Mouse (Mus musculus) embryonic facial prominence, embryonic 15.5 days (tissue): ENCODE results near the gene Cln6. TPM values are rescaled to one million over a fixed set of nuclear protein-coding genes. Genes with fewer than 3 reads are reported as not detected.
"Not testable (repeated sequence)": the region's sequence is repeated elsewhere in the genome, so short reads cannot be mapped to it uniquely, and the experiment has no call there.

Source experiments
- ATAC-seq: fragments of 200-750 bp; cut with Nextera tagmentation; 2 replicates; pipeline ENCODE4 v1.8.0; 2017; ENCODE audit warnings: low read depth, moderate TSS enrichment; ENCODE audit not compliant: insufficient number of reproducible peaks, low FRiP score, low TSS enrichment
- H3K27ac ChIP-seq: fragments of 300-500 bp; sonication (generic); replicated peaks from 2 replicates; pipeline ENCODE4 v1.5.1; 2015; ENCODE audit warnings: mild to moderate bottlenecking, inconsistent platforms
- H3K27me3 ChIP-seq: fragments of 300-500 bp; sonication (generic); 2 replicates; pipeline ENCODE4 v1.6.1; 2015; ENCODE audit warnings: inconsistent platforms
- H3K36me3 ChIP-seq: fragments of 300-500 bp; sonication (generic); 2 replicates; pipeline ENCODE4 v1.6.1; 2015; ENCODE audit warnings: mild to moderate bottlenecking, inconsistent platforms
- H3K4me1 ChIP-seq: fragments of 300-500 bp; sonication (generic); 2 replicates; pipeline ENCODE4 v1.6.1; 2015; ENCODE audit warnings: inconsistent platforms
- H3K4me2 ChIP-seq: fragments of 300-500 bp; sonication (generic); replicated peaks from 2 replicates; pipeline ENCODE4 v1.6.1; 2015; ENCODE audit warnings: mild to moderate bottlenecking, inconsistent platforms
- H3K4me3 ChIP-seq: fragments of 300-500 bp; sonication (generic); replicated peaks from 2 replicates; pipeline ENCODE4 v1.5.1; 2015; ENCODE audit warnings: mild to moderate bottlenecking, inconsistent platforms
- H3K9ac ChIP-seq: fragments of 300-500 bp; sonication (generic); 2 replicates; pipeline ENCODE4 v1.6.1; 2015; ENCODE audit warnings: inconsistent platforms
- H3K9me3 ChIP-seq: fragments of 300-500 bp; sonication (generic); replicated peaks from 2 replicates; pipeline ENCODE4 v1.6.1; 2016; ENCODE audit warnings: inconsistent platforms
- WGBS: fragments of 180-500 bp; shearing (Covaris S2); methylation state at CpG from one replicate; pipeline ENCODE4 v1.1.7; 2015; 5-methylcytosine and 5-hydroxymethylcytosine counted together
- polyA plus RNA-seq: library from polyadenylated mRNA; unstranded; fragments of >200 nt; fragmentation: Nextera tagmentation; extraction: Ambion mirVana; gene quantifications from 2 replicates; pipeline ENCODE4 v1.2.1, GENCODE M21; 2015

The Cln6 gene
- polyA plus RNA-seq, 1 experiment from 2014 or later, result 27.1 TPM

DNA sequence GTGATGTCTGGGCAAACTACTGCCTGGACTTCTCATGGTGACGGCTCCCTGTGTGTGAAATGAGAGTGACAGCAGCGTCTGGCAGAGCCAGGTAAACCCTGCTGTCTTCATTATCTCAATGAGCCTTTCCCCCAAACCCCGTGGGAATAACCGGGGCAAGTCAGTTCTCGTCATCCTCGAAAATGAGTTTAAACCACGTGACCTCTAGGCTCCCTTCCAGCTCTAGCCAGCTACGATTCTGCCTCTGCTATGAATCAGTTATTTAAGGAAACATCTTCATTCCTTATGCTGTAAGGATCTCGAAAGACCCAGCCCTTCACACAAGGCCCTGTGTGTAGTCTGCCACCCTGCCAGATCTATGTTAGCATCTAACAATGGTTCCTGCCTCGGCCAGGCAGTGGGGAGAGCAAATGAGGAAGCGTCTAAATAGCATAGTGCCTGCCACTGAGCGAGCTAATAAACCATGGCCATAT is 21.4 kb upstream of the Cln6 start:
- H3K36me3 ChIP-seq, result no peaks in the 10 kb centered on the region
- no peak overlapping the region for H3K9ac ChIP-seq
- H3K9me3 ChIP-seq, result no peaks in the 10 kb centered on the region
- 0 out of 2 replicates have a peak overlapping the region, but pooled peaks have one; percentile 4 for H3K4me3 ChIP-seq
- no peaks in the 10 kb centered on the region for H3K27me3 ChIP-seq
- ATAC-seq, result 0 out of 2 replicates have a peak, but pooled peaks have one; percentile 37
- peaks cover 20% of the 10 kb centered on the region for H3K4me1 ChIP-seq
- WGBS, result 33% methylated on average over 12 of the region's 12 CpGs
- H3K27ac ChIP-seq, result peak overlapping the region; percentile 85
- no peak overlapping the region; the same call in 1 of the 2 replicates for H3K4me2 ChIP-seq

DNA sequence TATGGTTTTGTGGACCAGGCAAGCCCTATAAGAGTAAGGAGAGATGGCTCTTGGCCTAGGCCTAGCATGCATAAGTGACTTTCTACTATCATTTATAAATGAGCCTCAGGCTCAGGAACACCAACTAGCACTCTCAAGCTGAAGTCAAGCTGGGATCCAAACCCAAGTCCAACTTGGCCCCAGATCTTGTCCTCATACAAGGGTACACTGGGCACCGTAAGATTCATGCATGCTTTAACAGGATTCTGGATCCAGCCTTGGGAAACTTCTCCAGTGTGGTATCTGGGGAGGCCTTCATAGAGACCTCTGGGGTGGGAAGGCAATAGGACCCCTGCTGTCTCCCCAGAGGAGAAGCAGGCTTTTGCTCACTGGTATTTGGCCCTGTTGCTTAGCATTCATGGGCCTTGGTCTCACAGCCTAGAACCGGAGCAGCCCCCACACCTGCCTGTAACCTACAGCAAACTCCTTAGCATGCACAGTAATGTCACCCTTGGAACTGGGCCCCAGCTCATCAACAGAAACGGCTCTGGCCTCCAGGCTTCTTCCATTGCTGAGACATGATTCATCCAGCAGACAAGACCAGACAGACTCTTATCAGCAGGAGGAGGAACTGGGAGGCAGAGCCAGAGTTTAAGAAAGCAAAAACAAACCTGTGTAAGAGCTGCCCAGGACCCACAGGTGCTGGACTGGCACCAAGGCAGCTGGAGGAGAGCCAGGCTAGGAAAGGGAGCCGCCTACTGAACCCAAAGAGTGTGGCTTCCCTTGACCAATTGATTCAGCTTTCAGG is 20.6 kb upstream of the Cln6 start:
- Histone ChIP-seq H3K4me2 (no peak overlapping the region), H3K27ac (peak overlapping the region; percentile 85), H3K4me1 (peaks cover 15% of the 10 kb centered on the region), H3K9me3 (no peaks in the 10 kb centered on the region), H3K4me3 (no peak overlapping the region), H3K36me3 (no peaks in the 10 kb centered on the region), H3K9ac (no peak overlapping the region), H3K27me3 (no peaks in the 10 kb centered on the region)
- WGBS, result 54% methylated on average over 4 of the region's 4 CpGs
- ATAC-seq, result no peak

DNA sequence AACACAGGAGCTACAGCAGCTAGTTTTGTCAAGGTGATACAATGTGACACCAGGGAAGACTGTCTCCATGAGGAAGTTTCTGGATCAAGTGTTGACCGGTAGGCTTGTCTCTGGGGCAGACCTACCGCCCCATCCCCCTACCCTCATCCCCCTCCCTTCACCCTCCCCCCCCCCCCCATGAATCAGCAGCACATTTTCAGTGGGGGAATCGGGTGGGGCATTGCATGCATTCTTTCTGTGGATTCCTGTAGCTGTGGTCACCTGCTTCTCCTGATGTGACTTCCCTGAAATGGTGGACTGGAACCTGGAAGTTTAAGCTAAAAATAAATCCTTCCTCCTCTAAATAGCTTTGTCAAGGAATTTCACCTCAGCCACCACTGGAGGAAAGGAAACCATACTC is 19.1 kb upstream of the Cln6 start:
- Histone ChIP-seq H3K4me2 (no peak overlapping the region), H3K9ac (no peak overlapping the region), H3K36me3 (no peaks in the 10 kb centered on the region), H3K27me3 (no peaks in the 10 kb centered on the region), H3K4me3 (no peak overlapping the region), H3K9me3 (no peaks in the 10 kb centered on the region), H3K27ac (no peak overlapping the region), H3K4me1 (peaks cover 15% of the 10 kb centered on the region)
- 78% methylated on average over 3 of the region's 3 CpGs for WGBS
- no peak for ATAC-seq

DNA sequence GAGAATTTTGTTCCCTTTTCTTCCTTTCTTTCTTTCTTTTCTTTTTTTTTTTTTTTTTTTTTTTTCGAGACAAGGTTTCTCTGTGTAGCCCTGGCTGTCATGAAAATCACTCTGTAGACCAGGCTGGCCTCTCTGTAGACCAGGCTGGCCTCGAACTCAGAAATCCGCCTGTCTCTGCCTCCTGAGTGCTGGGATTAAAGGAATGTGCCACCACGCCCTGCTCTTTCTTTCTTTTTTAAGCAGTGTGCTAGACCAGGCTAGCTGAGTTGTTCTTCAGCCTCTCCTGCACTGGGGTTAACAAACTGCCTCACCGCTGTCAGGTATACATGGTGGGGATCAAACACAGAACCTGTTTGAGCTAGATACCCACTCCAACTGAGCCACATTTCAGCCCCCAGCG is 18.7 kb upstream of the Cln6 start:
- peaks cover 15% of the 10 kb centered on the region for H3K4me1 ChIP-seq
- H3K9ac ChIP-seq, H3K4me2 ChIP-seq, H3K27ac ChIP-seq, H3K36me3 ChIP-seq, ATAC-seq, H3K9me3 ChIP-seq, H3K27me3 ChIP-seq, H3K4me3 ChIP-seq: not testable (repeated sequence)
- WGBS, result 80% methylated on average over 6 of the region's 6 CpGs

DNA sequence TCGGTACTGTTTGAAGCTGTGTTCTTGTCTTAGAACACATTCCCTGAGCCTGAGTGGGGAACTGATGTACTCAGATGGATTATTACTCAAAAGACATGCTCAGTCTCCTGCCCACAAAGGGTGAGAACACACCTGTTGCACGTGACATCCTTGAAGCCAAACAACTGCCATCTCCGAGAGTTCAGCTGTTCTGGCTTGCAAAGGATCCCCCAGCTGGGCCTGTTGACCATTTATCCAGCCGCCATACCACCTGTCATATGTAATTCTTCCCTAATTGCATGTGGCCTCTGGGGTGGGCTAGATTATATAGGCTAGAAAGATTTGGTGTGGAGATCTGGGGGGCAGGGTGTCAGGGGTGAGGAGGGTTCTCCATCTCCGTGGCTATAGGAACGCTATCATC is 17.8 kb upstream of the Cln6 start:
- no peaks in the 10 kb centered on the region for H3K9me3 ChIP-seq
- 0 out of 2 replicates have a peak overlapping the region, but pooled peaks have one; percentile 11 for H3K27ac ChIP-seq
- H3K4me2 ChIP-seq, result no peak overlapping the region
- H3K4me3 ChIP-seq, result no peak overlapping the region
- no peak for ATAC-seq
- WGBS, result 65% methylated on average over 6 of the region's 6 CpGs
- H3K4me1 ChIP-seq, result peaks cover 17% of the 10 kb centered on the region
- H3K36me3 ChIP-seq, result no peaks in the 10 kb centered on the region
- H3K27me3 ChIP-seq, result no peaks in the 10 kb centered on the region
- no peak overlapping the region for H3K9ac ChIP-seq

DNA sequence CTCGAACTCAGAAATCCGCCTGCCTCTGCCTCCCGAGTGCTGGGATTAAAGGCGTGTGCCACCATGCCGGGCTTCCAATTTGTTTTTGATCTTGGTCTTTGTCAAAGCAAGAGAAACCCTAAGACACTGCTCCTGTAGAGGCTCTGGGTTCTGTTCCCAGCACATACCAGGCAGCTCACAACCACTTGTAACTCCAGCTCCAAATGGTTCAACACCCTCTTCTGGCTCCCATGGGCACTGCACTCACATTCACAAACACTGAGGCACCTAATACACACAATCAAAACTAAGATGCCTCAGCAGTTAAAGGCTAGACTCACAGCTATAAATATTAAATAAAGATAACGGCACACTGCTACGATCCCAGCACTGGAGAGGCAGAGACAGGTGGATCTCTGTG is 16.8 kb upstream of the Cln6 start:
- Histone ChIP-seq H3K27me3 (no peaks in the 10 kb centered on the region), H3K4me3 (no peak overlapping the region), H3K9me3 (no peaks in the 10 kb centered on the region), H3K4me2 (no peak overlapping the region), H3K27ac (no peak overlapping the region), H3K9ac (no peak overlapping the region), H3K36me3 (no peaks in the 10 kb centered on the region), H3K4me1 (peaks cover 19% of the 10 kb centered on the region)
- no peak for ATAC-seq
- WGBS, result 96% methylated on average over 7 of the region's 7 CpGs

DNA sequence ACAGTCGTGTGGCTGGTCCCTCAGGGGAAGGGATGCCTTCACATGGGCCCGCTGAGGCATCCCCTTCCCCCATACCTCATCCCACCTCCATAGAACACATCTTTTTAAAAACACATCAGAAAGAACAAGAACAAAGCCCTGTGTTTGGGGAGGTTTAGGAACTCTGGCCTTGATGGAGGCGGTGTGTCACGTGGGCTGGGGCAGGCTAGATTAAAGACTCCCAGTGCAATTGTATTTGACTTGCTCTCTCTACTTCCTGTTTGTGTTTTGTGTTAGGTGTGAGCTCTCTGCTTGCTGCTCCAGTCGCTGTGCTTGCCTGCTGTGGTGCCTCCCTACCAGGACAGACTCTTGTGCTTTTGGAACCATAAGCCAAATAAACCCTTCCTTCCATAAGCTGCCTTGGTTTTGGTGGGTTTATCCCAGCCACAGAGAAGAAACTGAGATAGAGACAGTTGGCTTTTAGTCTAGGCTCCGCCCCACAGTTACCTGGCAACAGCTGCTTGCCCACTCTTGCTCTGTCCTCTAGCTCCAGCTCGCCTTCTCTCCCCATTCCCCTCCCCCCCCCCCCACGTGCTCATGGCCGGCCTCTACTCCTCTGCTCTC is 12.7 kb upstream of the Cln6 start:
- Histone ChIP-seq H3K9ac (no peak overlapping the region), H3K4me1 (peaks cover 15% of the 10 kb centered on the region; the same call in 1 of the 2 replicates), H3K4me2 (no peak overlapping the region), H3K27ac (no peak overlapping the region), H3K9me3 (no peaks in the 10 kb centered on the region), H3K4me3 (no peak overlapping the region), H3K36me3 (no peaks in the 10 kb centered on the region), H3K27me3 (no peaks in the 10 kb centered on the region)
- ATAC-seq, result no peak
- WGBS, result 14% methylated on average over 9 of the region's 9 CpGs

DNA sequence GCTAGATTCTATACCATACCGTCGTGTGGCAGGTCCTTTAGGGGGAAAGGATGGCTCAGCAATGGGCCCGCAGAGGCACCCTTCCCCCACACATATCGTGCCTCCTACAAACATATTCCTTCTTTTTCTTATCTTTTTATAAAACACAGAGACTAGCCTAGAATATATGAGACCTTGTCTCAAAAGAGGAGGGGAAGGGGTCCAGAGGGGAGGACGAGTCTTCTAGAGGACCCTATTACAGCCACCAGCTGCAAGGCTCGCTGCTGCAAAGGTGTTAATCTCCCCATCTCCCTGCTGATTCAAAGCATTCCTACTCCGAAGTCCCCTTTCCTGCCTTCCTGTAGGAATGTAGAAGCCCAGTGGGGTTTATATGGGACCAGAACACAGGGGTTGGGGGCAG is 12.1 kb upstream of the Cln6 start:
- no peak overlapping the region; the same call in 1 of the 2 replicates for H3K27ac ChIP-seq
- WGBS, result 10% methylated on average over 7 of the region's 7 CpGs
- H3K27me3 ChIP-seq, result no peaks in the 10 kb centered on the region
- no peak overlapping the region for H3K4me2 ChIP-seq
- H3K4me3 ChIP-seq, result no peak overlapping the region
- peaks cover 15% of the 10 kb centered on the region; the same call in 1 of the 2 replicates for H3K4me1 ChIP-seq
- no peak overlapping the region for H3K9ac ChIP-seq
- H3K36me3 ChIP-seq, result no peaks in the 10 kb centered on the region
- ATAC-seq, result no peak
- no peaks in the 10 kb centered on the region for H3K9me3 ChIP-seq

DNA sequence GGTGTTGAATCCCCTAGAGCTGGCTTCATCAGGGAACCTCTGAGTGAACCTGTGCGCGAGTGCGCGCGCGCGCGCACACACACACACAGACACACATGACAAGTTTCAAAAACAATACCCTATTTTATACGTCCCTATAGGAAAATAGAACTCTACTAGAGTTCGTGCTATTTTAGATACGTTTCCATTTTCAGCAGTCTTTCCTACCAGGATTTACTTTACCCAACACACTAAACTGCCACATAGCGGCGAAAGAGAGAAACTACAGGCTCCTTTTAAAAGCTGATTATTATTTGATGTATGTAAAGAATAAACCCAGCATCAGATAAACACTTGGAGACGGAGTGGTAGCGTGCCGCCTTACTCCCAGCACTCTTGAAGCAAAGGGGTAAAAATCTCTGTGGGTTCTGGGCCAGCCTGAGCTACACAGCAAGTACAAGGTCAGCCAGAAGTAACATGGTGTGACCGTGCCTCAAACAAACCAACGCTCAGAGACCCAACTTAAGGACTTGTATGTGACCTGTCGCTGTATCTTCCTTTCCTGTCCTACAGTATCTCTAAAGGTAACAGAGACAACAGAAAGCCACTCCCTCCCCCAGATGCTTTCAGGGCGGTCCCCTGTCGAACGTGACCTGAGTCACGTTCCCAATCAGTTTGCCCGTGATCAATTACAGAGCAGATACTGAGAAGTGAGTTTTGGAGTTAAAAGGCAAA is 10.5 kb upstream of the Cln6 start:
- Histone ChIP-seq H3K27me3 (no peaks in the 10 kb centered on the region), H3K9ac (0 out of 2 replicates have a peak overlapping the region, but pooled peaks have one; percentile 6), H3K27ac (peak overlapping the region; percentile 68), H3K4me2 (peak overlapping the region; percentile 51), H3K36me3 (no peaks in the 10 kb centered on the region), H3K4me1 (peaks cover 15% of the 10 kb centered on the region; the same call in 1 of the 2 replicates), H3K4me3 (peak overlapping the region; percentile 42), H3K9me3 (no peaks in the 10 kb centered on the region)
- 6% methylated on average over 24 of the region's 24 CpGs for WGBS
- no peak for ATAC-seq

DNA sequence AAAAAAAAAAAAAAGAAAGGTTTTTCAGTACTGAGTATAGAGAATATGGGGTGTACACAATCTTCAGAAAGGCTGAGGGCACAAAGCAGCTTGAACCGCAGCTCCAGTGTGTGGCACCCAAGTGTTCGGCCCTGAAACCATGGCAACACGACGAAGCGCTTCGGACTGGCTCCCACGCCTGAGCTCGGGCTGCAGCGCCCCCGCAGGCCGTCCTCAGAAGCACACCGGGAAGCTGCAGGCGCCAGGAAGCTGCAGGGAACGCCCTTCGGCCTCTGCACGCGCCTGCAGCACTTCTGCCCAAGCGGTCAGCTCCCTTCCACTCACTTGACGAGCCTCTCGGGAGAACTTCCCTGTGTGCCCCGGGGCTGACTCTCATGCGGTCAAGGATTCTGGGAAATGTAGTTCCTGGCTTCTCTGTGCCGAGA is 9.9 kb upstream of the Cln6 start:
- Histone ChIP-seq H3K27ac (peak overlapping the region; percentile 68), H3K4me1 (peaks cover 15% of the 10 kb centered on the region; the same call in 1 of the 2 replicates), H3K4me3 (peak overlapping the region; percentile 42), H3K36me3 (no peaks in the 10 kb centered on the region), H3K27me3 (no peaks in the 10 kb centered on the region), H3K9ac (no peak overlapping the region), H3K4me2 (peak overlapping the region; percentile 51), H3K9me3 (no peaks in the 10 kb centered on the region)
- peak; percentile 91 for ATAC-seq
- WGBS, result under 1% methylated on average over 23 of the region's 23 CpGs

DNA sequence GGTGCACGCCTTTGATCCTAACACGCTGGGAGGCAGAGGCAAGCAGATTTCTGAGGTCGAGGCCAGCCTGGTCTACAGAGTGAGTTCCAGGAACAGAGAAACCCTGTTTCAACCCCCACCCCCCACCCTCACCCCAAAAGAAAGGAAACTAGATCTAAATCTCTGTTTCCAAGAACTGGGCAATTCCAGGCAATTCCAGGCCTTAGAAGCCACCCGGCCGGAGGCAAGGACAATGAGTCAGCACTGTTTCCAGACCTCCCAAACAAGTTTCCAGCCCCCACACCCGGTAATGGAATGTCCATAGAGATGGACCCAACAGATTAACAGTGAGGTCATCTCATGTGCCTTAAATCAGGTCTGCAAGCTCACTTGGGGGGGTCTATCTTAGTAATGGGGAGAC is 8.7 kb upstream of the Cln6 start:
- H3K27me3 ChIP-seq, result no peaks in the 10 kb centered on the region
- no peak overlapping the region for H3K27ac ChIP-seq
- H3K4me1 ChIP-seq, result peaks cover 15% of the 10 kb centered on the region; the same call in 1 of the 2 replicates
- no peaks in the 10 kb centered on the region for H3K9me3 ChIP-seq
- H3K9ac ChIP-seq, result no peak overlapping the region
- WGBS, result 76% methylated on average over 6 of the region's 6 CpGs
- H3K4me2 ChIP-seq, result no peak overlapping the region
- no peak for ATAC-seq
- no peak overlapping the region for H3K4me3 ChIP-seq
- no peaks in the 10 kb centered on the region for H3K36me3 ChIP-seq
